Mouse (Mus musculus) heart, embryonic 12.5 days (tissue): ENCODE measurements around the gene Ncoa1. TPM values are rescaled to one million over a fixed set of nuclear protein-coding genes. Genes with fewer than 3 reads are reported as not detected.

Experiments used
- ATAC-seq: fragments of 200-750 bp; cut with Nextera tagmentation; 2 replicates; pipeline ENCODE4 v1.8.0; 2017; ENCODE audit warnings: moderate TSS enrichment, moderate library complexity; ENCODE audit not compliant: insufficient number of reproducible peaks, low FRiP score
- H3K27ac ChIP-seq: fragments of 300-500 bp; sonication (generic); 2 replicates; pipeline ENCODE4 v1.5.1; 2016; ENCODE audit warnings: mild to moderate bottlenecking, moderate library complexity; ENCODE audit not compliant: poor library complexity, severe bottlenecking
- H3K27me3 ChIP-seq: fragments of 300-500 bp; sonication (generic); replicated peaks from 2 replicates; pipeline ENCODE4 v1.6.1; 2016; ENCODE audit warnings: mild to moderate bottlenecking, moderate library complexity
- H3K36me3 ChIP-seq: fragments of 300-500 bp; sonication (generic); 2 replicates; pipeline ENCODE4 v1.6.1; 2016; ENCODE audit warnings: mild to moderate bottlenecking, moderate library complexity
- H3K4me1 ChIP-seq: fragments of 300-500 bp; sonication (generic); replicated peaks from 2 replicates; pipeline ENCODE4 v1.6.1; 2016; ENCODE audit warnings: mild to moderate bottlenecking
- H3K4me2 ChIP-seq: fragments of 300-500 bp; sonication (generic); 2 replicates; pipeline ENCODE4 v1.6.1; 2016; ENCODE audit warnings: mild to moderate bottlenecking, moderate library complexity
- H3K4me3 ChIP-seq: fragments of 300-500 bp; sonication (generic); 2 replicates; pipeline ENCODE4 v1.5.1; 2016; ENCODE audit warnings: mild to moderate bottlenecking
- H3K9ac ChIP-seq: fragments of 300-500 bp; sonication (generic); 2 replicates; pipeline ENCODE4 v1.6.1; 2016; ENCODE audit warnings: mild to moderate bottlenecking, moderate library complexity
- H3K9me3 ChIP-seq: fragments of 300-500 bp; sonication (generic); replicated peaks from 2 replicates; pipeline ENCODE4 v1.6.1; 2016; ENCODE audit warnings: mild to moderate bottlenecking, moderate library complexity
- WGBS: fragments of 180-500 bp; shearing (Covaris S2); methylation state at CpG from one replicate; pipeline ENCODE4 v1.1.7; 2016; 5-methylcytosine and 5-hydroxymethylcytosine counted together
- polyA plus RNA-seq: library from polyadenylated mRNA; unstranded; fragments of >200 nt; fragmentation: Nextera tagmentation; extraction: Ambion mirVana; gene quantifications from 2 replicates; pipeline ENCODE4 v1.2.1, GENCODE M21; 2016

Gene Ncoa1
- polyA plus RNA-seq, 1 experiment from 2014 or later, result 8.7 TPM

- no peaks in the 10 kb centered on the region for H3K9me3 ChIP-seq
- no peaks in the 10 kb centered on the region for H3K27me3 ChIP-seq
- WGBS, result 85% methylated on average over 7 of the region's 7 CpGs
- ATAC-seq, result no peak
- no peak overlapping the region for H3K4me3 ChIP-seq
- H3K4me2 ChIP-seq, result no peak overlapping the region
- no peak overlapping the region for H3K27ac ChIP-seq
- no peaks in the 10 kb centered on the region for H3K36me3 ChIP-seq
- peaks cover 6% of the 10 kb centered on the region for H3K4me1 ChIP-seq
- no peak overlapping the region for H3K9ac ChIP-seq
These were observed 80.8 kb downstream of the Ncoa1 start for GRCm38 (mm10) chr12:4396221-4396620.

- H3K9me3 ChIP-seq, result no peaks in the 10 kb centered on the region
- no peak for ATAC-seq
- H3K27me3 ChIP-seq, result no peaks in the 10 kb centered on the region
- 70% methylated on average over 2 of the region's 2 CpGs for WGBS
- no peak overlapping the region for H3K27ac ChIP-seq
- H3K9ac ChIP-seq, result no peak overlapping the region
- H3K4me3 ChIP-seq, result no peak overlapping the region
- no peak overlapping the region for H3K4me2 ChIP-seq
- peaks cover 10% of the 10 kb centered on the region for H3K4me1 ChIP-seq
- H3K36me3 ChIP-seq, result no peaks in the 10 kb centered on the region
These were observed 84.4 kb downstream of the Ncoa1 start for GRCm38 (mm10) chr12:4392590-4392989.

DNA sequence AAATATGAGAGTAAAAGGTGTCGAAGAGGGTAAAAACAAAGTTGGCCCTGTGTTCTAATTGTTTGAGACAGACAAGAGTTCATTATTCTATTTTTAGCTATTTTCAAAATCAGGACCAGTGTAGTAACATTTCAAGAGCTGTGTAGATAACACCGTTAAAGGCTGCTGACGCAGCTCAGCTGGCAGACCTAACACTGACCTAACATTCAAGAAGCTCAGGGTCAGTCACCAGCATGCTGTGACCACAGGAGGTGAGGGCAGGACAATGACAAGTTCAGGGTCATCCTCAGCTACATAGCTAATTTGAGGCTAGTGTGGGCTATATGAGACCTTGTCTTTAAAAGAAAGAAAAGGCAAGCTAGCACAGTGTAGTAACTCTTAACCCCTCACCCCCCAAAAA is 84.9 kb downstream of the Ncoa1 start:
- Histone ChIP-seq H3K27ac (no peak overlapping the region), H3K4me2 (no peak overlapping the region), H3K36me3 (no peaks in the 10 kb centered on the region), H3K9ac (no peak overlapping the region), H3K4me1 (peaks cover 10% of the 10 kb centered on the region), H3K9me3 (no peaks in the 10 kb centered on the region), H3K27me3 (no peaks in the 10 kb centered on the region), H3K4me3 (no peak overlapping the region)
- 27% methylated on average over 3 of the region's 3 CpGs for WGBS
- ATAC-seq, result peak; percentile 36; the same call in 1 of the 2 replicates

DNA sequence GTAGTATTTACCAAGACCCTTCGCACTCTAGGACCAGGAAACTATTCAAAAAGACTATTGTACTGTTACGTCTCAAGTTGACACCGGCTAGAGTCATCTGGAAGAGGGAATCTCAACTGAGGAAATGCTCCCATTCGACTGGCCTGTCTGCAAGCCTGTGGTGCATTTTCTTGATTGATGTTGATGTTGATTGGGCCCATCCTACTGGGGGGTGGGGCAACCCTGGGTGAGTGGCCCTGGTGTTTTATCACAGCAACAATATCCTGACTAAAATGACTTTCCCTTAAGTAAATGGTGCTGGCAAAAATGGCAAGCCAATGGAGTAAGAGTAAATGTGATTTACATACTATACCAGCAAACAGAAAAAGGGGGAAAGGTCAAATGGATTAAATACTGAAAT is 85.7 kb downstream of the Ncoa1 start:
- Histone ChIP-seq H3K27ac (no peak overlapping the region), H3K4me1 (peaks cover 14% of the 10 kb centered on the region), H3K27me3 (no peaks in the 10 kb centered on the region), H3K4me2 (no peak overlapping the region), H3K9ac (no peak overlapping the region), H3K36me3 (no peaks in the 10 kb centered on the region), H3K4me3 (no peak overlapping the region), H3K9me3 (no peaks in the 10 kb centered on the region)
- 51% methylated on average over 4 of the region's 4 CpGs for WGBS
- no peak for ATAC-seq

GRCm38 (mm10) chr12:4390721-4391120 is 86.3 kb downstream of the Ncoa1 start:
- Histone ChIP-seq H3K4me1 (peaks cover 18% of the 10 kb centered on the region), H3K4me3 (no peak overlapping the region), H3K27me3 (no peaks in the 10 kb centered on the region), H3K27ac (no peak overlapping the region), H3K36me3 (no peaks in the 10 kb centered on the region), H3K9ac (no peak overlapping the region), H3K4me2 (no peak overlapping the region), H3K9me3 (no peaks in the 10 kb centered on the region)
- 52% methylated on average over 5 of the region's 5 CpGs for WGBS
- no peak for ATAC-seq

DNA sequence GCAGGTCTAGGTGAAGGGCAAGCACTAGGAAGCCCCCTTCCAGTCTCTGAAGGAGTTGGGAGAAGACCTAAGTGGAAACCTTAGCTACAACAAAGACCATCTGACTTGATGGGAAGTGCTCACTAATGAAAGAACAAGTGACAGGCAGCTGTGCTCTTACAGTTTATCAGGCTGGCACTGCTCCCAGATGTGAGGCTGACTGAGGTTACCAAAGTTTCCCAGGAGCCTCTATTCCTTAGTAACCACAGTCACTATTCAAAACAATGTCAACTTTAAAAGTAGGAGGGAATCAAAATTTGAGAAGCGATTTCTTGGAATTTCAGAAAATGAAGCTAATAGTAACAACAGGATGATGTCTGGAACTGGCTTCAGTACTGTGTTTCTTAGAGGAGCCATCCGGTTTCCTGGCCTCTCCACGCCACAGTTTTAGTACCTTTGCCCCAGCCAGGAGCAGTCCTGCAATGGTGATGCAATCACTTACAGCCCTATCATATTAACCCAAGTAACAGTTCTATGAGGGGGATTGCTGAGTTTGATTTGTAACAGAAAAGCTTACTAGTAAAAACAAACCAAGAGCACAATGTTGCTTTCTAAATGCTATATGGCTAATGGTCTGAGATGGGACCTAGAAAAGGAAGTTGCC is 90.8 kb downstream of the Ncoa1 start:
- WGBS, result 82% methylated on average over 3 of the region's 3 CpGs
- Histone ChIP-seq H3K4me1 (peaks cover 13% of the 10 kb centered on the region), H3K9ac (no peak overlapping the region), H3K4me3 (no peak overlapping the region), H3K4me2 (no peak overlapping the region), H3K27ac (no peak overlapping the region), H3K27me3 (no peaks in the 10 kb centered on the region), H3K36me3 (no peaks in the 10 kb centered on the region), H3K9me3 (no peaks in the 10 kb centered on the region)
- ATAC-seq, result no peak

DNA sequence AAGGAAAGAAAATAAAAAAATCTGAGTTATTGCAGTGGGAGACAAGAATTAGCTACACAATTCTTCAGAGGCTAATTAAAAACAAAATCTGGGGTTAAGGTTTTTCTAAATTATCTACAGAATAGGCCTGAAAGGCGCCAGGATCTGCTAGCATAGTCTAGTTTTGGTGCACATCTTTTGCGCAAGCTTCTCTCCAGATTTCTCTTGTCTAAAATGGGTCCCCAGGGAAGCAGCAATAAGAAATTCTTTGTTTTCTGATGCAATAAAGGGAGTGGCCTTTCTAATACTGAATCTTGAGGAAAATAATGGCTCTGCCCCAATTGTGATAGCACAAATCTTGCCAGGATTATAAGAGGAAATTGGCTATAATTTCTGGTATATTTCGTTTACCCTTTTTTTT is 93.9 kb downstream of the Ncoa1 start:
- Histone ChIP-seq H3K36me3 (no peaks in the 10 kb centered on the region), H3K4me3 (no peak overlapping the region), H3K27me3 (no peaks in the 10 kb centered on the region), H3K4me2 (no peak overlapping the region), H3K27ac (no peak overlapping the region), H3K9ac (no peak overlapping the region), H3K4me1 (0 out of 2 replicates have a peak, but pooled peaks cover 9% of the 10 kb centered on the region), H3K9me3 (no peaks in the 10 kb centered on the region)
- WGBS, result 88% methylated on average over 3 of the region's 3 CpGs
- no peak for ATAC-seq

- Histone ChIP-seq H3K27me3 (no peaks in the 10 kb centered on the region), H3K4me2 (no peak overlapping the region), H3K4me3 (no peak overlapping the region), H3K27ac (no peak overlapping the region), H3K4me1 (peaks cover 10% of the 10 kb centered on the region), H3K9ac (no peak overlapping the region), H3K9me3 (no peaks in the 10 kb centered on the region), H3K36me3 (no peaks in the 10 kb centered on the region)
- WGBS, result 46% methylated on average over 7 of the region's 7 CpGs
- ATAC-seq, result no peak
These were observed 97.6 kb downstream of the Ncoa1 start for GRCm38 (mm10) chr12:4379298-4379957.

GRCm38 (mm10) chr12:4376475-4376874 is 100.5 kb downstream of the Ncoa1 start:
- 90% methylated on average over 4 of the region's 4 CpGs for WGBS
- Histone ChIP-seq H3K27me3 (no peaks in the 10 kb centered on the region), H3K36me3 (no peaks in the 10 kb centered on the region), H3K9ac (no peak overlapping the region), H3K9me3 (no peaks in the 10 kb centered on the region), H3K4me1 (peaks cover 10% of the 10 kb centered on the region), H3K4me2 (no peak overlapping the region), H3K4me3 (no peak overlapping the region), H3K27ac (no peak overlapping the region)
- no peak for ATAC-seq

- H3K27me3 ChIP-seq, result no peaks in the 10 kb centered on the region
- WGBS, result 77% methylated on average over 6 of the region's 6 CpGs
- H3K4me2 ChIP-seq, result no peak overlapping the region
- no peak overlapping the region for H3K4me3 ChIP-seq
- H3K9ac ChIP-seq, result no peak overlapping the region
- no peaks in the 10 kb centered on the region for H3K9me3 ChIP-seq
- no peak overlapping the region for H3K27ac ChIP-seq
- H3K4me1 ChIP-seq, result peaks cover 10% of the 10 kb centered on the region
- no peak for ATAC-seq
- H3K36me3 ChIP-seq, result no peaks in the 10 kb centered on the region
These were observed 102.0 kb downstream of the Ncoa1 start for GRCm38 (mm10) chr12:4374816-4375493.

GRCm38 (mm10) chr12:4371406-4371805 is 105.6 kb downstream of the Ncoa1 start:
- H3K4me3 ChIP-seq, result no peak overlapping the region
- no peaks in the 10 kb centered on the region for H3K9me3 ChIP-seq
- 80% methylated on average over 1 of the region's 1 CpGs for WGBS
- no peaks in the 10 kb centered on the region for H3K36me3 ChIP-seq
- no peaks in the 10 kb centered on the region for H3K27me3 ChIP-seq
- H3K9ac ChIP-seq, result no peak overlapping the region
- H3K27ac ChIP-seq, result no peak overlapping the region
- ATAC-seq, result no peak
- H3K4me2 ChIP-seq, result no peak overlapping the region
- H3K4me1 ChIP-seq, result peaks cover 5% of the 10 kb centered on the region
